Mouse (Mus musculus) lung, postnatal 36 days (tissue): ENCODE data around the gene 1700056E22Rik.

ENCODE experiments used
- DNase-seq: peaks from one replicate; pipeline ENCODE4 v3.0.0; 2022; ENCODE audit warnings: mixed read lengths

Gene 1700056E22Rik

DNA sequence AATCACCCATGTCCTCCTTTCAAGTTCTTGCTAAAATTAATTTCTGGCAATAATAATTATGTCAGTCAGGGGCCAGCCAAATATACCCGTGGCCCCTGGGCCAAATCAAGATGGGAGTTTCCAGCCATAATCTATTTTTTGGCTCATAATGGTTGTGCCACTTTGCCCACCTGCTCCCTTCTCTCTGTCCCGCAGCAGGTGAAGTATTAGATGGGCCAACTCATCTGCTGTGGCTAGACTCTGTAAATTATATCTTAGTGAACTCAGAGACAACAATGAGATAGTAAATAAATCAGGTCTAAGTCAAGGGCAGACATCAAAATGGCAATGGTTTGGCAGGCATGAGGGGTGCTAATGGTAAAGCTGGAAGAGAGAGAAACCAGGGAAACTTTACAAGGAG, 16.5 kb downstream of the 1700056E22Rik start:
- no peak for DNase-seq

DNA sequence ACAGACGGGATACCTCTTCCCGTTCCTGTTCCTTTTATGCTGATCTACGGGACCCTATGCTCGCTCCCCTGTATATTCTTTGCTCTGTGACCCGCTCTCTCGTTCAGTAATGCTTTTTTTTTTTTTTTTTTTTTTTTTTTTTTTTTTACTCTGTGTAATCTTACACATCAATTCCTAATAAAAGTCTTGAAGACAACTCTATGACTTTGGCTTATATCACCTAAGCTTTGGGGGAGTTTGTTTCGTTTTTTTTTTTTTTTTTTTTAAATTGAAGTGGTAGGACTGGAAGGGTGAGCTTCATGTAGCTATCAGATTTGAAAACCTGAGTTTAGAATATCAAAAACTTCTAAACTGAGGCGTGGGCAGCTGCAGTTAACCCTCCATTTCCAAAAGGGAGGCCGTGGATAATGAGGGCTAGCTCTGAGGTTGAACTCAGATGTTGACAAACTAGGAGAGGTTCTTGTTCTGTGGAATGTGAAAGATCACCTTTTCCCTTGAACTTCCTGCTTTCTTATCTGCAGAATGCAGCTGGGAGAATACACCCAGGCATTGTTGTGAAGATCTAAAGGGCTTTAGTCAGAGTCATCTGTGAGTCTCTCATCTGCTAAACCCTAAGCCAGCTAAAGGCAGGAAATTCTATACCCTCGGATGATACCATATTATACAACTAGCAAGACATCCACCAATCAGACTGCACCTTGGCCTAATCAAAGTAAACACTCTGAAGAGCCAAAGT, 17.9 kb downstream of the 1700056E22Rik start:
- no peak for DNase-seq

GRCm38 (mm10) chr1:184014091-184014490, 20.0 kb downstream of the 1700056E22Rik start:
- no peak for DNase-seq

GRCm38 (mm10) chr1:184013106-184013505, 21.0 kb downstream of the 1700056E22Rik start, which contains the start of gene Dusp10:
Gene Dusp10 (plus strand): TSS chr1:184013302.
- DNase-seq, result no peak

- DNase-seq, result no peak
These were observed 22.8 kb downstream of the 1700056E22Rik start for GRCm38 (mm10) chr1:184011311-184011710.

DNA sequence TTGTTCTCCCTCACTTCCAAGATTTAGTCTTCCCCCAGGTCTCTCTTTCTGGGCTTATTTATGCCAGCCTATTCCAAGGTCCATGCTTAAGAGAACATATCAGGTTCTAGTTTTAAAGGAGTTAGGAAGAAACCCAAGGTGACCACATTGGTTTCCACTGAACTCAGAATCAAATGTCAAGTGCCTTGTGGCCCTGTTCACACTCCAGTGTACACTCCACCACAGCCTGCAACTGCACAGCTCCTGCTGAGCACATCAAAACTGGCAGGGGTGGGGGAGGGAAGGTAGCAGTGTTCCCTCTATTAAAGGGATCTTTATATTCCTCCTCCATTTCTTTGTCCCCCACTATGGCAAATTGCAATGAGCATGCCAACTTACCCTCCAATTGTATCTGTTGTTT, 28.0 kb downstream of the 1700056E22Rik start:
- DNase-seq, result no peak

- DNase-seq, result peak; percentile 22
These were observed 28.6 kb downstream of the 1700056E22Rik start for GRCm38 (mm10) chr1:184005315-184006058.

GRCm38 (mm10) chr1:184004311-184004710, 29.8 kb downstream of the 1700056E22Rik start:
- no peak for DNase-seq

DNA sequence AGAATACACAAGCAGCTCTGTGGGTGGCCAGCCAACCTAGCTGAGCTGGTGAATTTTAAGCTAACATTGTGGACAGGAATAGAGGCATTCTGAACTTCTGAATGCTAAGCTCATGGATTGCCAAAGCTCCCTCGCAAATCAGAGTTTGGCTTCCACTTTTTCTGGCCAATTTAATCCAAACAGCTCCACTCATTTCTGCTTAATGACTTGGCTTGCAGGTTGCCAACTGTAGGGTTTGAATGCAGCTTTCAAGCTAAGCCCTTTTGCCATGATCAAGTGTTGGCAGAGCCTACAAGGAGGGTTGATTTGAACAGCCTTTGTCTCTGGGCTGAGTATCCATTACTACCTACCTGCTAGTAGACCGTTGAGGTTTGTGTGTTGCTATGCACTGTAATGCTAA, 31.6 kb downstream of the 1700056E22Rik start:
- no peak for DNase-seq

DNA sequence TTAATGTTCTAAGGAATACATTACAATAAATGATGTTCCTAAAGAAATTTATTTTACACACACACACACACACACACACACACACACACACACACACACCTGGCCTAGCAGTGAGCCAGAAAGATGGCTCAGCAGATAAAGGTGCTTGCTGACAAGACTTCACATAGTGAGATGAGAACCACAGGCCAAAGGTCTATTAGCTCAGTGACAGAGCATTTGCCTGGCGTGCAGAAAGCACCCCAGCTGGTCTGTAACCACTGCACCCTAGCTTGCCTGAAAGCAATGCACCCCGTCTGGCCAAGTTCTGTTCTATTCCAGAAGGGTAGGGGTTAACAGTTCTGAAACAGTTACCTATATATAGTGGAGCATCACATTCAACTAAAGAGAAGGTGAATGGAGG, 36.9 kb downstream of the 1700056E22Rik start:
- no peak for DNase-seq

DNA sequence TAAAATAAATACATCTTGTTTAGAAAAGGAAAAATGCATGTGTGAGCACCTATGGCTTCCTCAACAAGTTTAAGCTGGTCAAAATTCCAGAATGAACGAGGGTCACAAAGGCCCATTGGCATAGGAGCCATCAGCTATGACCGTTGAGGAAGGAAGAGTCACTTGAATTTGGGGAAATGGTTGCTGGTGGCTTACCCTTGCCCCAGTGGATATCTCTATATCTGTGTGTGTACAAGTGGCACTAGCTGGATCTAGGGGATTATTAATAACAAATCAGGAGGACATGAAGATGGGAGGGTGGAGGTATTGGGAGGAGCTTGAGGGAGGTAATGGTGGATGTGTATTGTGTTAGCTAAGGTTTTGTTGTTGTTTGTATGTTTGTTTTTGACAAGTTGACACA, 42.2 kb downstream of the 1700056E22Rik start:
- no peak for DNase-seq

- no peak for DNase-seq
These were observed 46.3 kb downstream of the 1700056E22Rik start for GRCm38 (mm10) chr1:183987711-183988245.
